Mouse (Mus musculus) midbrain, postnatal 0 days (tissue): Measurements from ENCODE around the gene Lrrc2. TPM values are rescaled to one million over a fixed set of nuclear protein-coding genes. Genes with fewer than 3 reads are reported as not detected.

Experiments used
- ATAC-seq: fragments of 200-750 bp; cut with Nextera tagmentation; 2 replicates; pipeline ENCODE4 v1.8.0; 2017; ENCODE audit warnings: moderate number of reproducible peaks, mild to moderate bottlenecking, moderate TSS enrichment, moderate library complexity; ENCODE audit not compliant: low FRiP score
- DNase-seq: peaks from one replicate; pipeline ENCODE4 v3.0.0-alpha.2; 2015; ENCODE audit warnings: low spot score
- H3K27ac ChIP-seq: fragments of 300-500 bp; sonication (generic); 2 replicates; pipeline ENCODE4 v1.5.1; 2014; ENCODE audit warnings: low read depth, mild to moderate bottlenecking, low read length, mixed read lengths
- H3K27me3 ChIP-seq: fragments of 300-500 bp; sonication (generic); 2 replicates; pipeline ENCODE4 v1.6.1; 2014; ENCODE audit warnings: low read length, control low read depth, mixed read lengths; ENCODE audit not compliant: insufficient read depth
- H3K36me3 ChIP-seq: fragments of 300-500 bp; sonication (generic); 2 replicates; pipeline ENCODE4 v1.6.1; 2014; ENCODE audit warnings: low read length, control low read depth, mixed read lengths; ENCODE audit not compliant: insufficient read depth
- H3K4me1 ChIP-seq: fragments of 300-500 bp; sonication (generic); 2 replicates; pipeline ENCODE4 v1.6.1; 2014; ENCODE audit warnings: mild to moderate bottlenecking, control low read depth, antibody characterized with exemption, low read length, mixed read lengths; ENCODE audit not compliant: insufficient read depth
- H3K4me2 ChIP-seq: fragments of 300-500 bp; sonication (generic); 2 replicates; pipeline ENCODE4 v1.6.1; 2014; ENCODE audit warnings: low read depth, mild to moderate bottlenecking, low read length, mixed read lengths; ENCODE audit not compliant: poor library complexity, severe bottlenecking
- H3K4me3 ChIP-seq: fragments of 300-500 bp; sonication (generic); 2 replicates; pipeline ENCODE4 v1.5.1; 2014; ENCODE audit warnings: low read depth, mild to moderate bottlenecking, low read length, moderate library complexity
- H3K9ac ChIP-seq: fragments of 300-500 bp; sonication (generic); replicated peaks from 2 replicates; pipeline ENCODE4 v1.6.1; 2014; ENCODE audit warnings: mild to moderate bottlenecking, low read length, moderate library complexity, mixed read lengths; ENCODE audit not compliant: poor library complexity, severe bottlenecking
- H3K9me3 ChIP-seq: fragments of 300-500 bp; sonication (generic); 2 replicates; pipeline ENCODE4 v1.6.1; 2016; ENCODE audit warnings: low read length, control low read depth
- CTCF ChIP-seq: IDR thresholded peaks from 2 replicates; pipeline ENCODE4 v1.5.1; 2016; ENCODE audit warnings: antibody characterized with exemption, mild to moderate bottlenecking
- WGBS: fragments of 180-500 bp; shearing (Covaris S2); extraction: QIAGEN DNeasy Blood & Tissue Kit; methylation state at CpG from one replicate; pipeline ENCODE4 v1.1.7; 2014; 5-methylcytosine and 5-hydroxymethylcytosine counted together
- polyA plus RNA-seq: library from polyadenylated mRNA; unstranded; fragments of >200 nt; fragmentation: Nextera tagmentation; extraction: Ambion mirVana; gene quantifications from 2 replicates; pipeline ENCODE4 v1.2.1, GENCODE M21; 2015
- total RNA-seq: library from RNA; depleted of rRNA; stranded (reverse); fragments of >200 nt; gene quantifications from 2 replicates; pipeline ENCODE4 v1.2.3, GENCODE M21; 2014

Gene Lrrc2
- total and polyA plus RNA-seq, 2 experiments from 2014 or later: 0.93 to 1.1 TPM

- Histone ChIP-seq H3K4me2 (0 out of 2 replicates have a peak within 1 kb of the TSS, but pooled peaks have one; percentile 5), H3K4me3 (no peak within 1 kb of the TSS), H3K36me3 (no peaks in the 10 kb centered on the region), H3K9ac (no peak within 1 kb of the TSS), H3K27me3 (peaks cover 10% of the 10 kb centered on the region; the same call in 1 of the 2 replicates), H3K9me3 (no peaks in the 10 kb centered on the region), H3K27ac (no peak within 1 kb of the TSS), H3K4me1 (no peaks in the 10 kb centered on the region)
- WGBS: 22% methylated on average over 11 of the region's 11 CpGs
- ATAC-seq (no peak), DNase-seq (no peak)
- TF ChIP-seq CTCF: no peak
Observed at GRCm38 (mm10) chr9:110945926-110946325, 5.4 kb upstream of the Lrrc2 start, which contains the start of gene Tdgf1. Tdgf1 (minus strand) TSS chr9:110946158.

DNA sequence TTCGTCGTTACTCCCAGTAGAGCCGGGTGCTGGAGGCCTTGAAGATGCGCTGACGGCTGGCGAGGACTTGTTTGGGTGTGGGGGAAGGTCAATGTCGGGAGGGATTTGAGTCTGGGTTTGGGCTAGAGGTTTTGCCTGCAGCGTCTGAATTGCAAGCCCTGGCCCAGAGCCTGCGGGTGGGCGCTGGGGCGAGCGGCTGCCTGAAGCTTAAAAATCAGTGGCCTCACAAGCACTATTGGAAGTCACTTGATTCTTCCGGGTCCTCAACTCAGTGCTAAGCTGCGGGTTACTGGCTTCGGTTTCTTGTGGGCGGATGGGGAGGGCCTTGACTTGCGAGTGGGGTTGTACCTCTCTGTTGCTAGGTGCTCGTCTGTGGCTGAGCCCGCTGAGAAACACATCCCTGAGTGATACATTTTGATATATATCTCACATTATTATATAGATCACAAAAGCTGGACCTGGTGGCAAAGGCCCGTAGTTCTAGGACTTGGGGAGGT lies 4.7 kb upstream of the Lrrc2 start:
- H3K9me3 ChIP-seq: no peaks in the 10 kb centered on the region
- no peak for ATAC-seq
- H3K36me3 ChIP-seq: no peaks in the 10 kb centered on the region
- H3K4me2 ChIP-seq: no peak overlapping the region
- H3K4me1 ChIP-seq: no peaks in the 10 kb centered on the region
- WGBS: 23% methylated on average over 20 of the region's 20 CpGs
- DNase-seq: no peak
- H3K27ac ChIP-seq: no peak overlapping the region
- peaks cover 10% of the 10 kb centered on the region; the same call in 1 of the 2 replicates for H3K27me3 ChIP-seq
- no peak for TF ChIP-seq CTCF
- no peak overlapping the region for H3K9ac ChIP-seq
- H3K4me3 ChIP-seq: no peak overlapping the region

- H3K36me3 ChIP-seq: no peaks in the 10 kb centered on the region
- WGBS: 14% methylated on average over 6 of the region's 6 CpGs
- no peak overlapping the region for H3K4me2 ChIP-seq
- H3K9me3 ChIP-seq: no peaks in the 10 kb centered on the region
- ATAC-seq (no peak), DNase-seq (no peak)
- H3K27ac ChIP-seq: no peak overlapping the region
- peaks cover 10% of the 10 kb centered on the region; the same call in 1 of the 2 replicates for H3K27me3 ChIP-seq
- no peak overlapping the region for H3K9ac ChIP-seq
- no peak overlapping the region for H3K4me3 ChIP-seq
- no peaks in the 10 kb centered on the region for H3K4me1 ChIP-seq
- TF ChIP-seq CTCF: no peak
Observed at GRCm38 (mm10) chr9:110947261-110947661, 4.1 kb upstream of the Lrrc2 start.

DNA sequence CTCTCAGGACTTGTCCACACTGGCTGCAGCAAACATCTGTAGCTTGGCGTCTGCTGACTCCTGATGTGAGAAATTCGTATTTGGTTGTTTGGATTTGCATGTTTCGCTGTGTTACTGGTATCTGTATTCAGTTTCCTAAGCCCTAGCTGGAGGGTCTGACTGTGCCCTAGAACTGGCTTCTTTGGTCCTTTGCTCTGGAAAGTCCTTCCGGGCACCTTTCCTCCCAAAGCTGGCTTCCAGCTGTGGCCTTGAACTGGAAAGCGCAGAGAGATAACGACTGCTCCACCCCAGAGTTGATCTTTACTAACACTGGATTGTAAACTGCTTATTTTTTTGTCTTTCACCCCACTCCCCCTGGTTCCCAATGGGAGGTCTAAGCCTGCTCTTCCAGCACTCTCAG lies 3.4 kb upstream of the Lrrc2 start:
- ATAC-seq (no peak), DNase-seq (no peak)
- Histone ChIP-seq H3K36me3 (no peaks in the 10 kb centered on the region), H3K4me3 (no peak overlapping the region), H3K4me1 (no peaks in the 10 kb centered on the region), H3K27ac (no peak overlapping the region), H3K4me2 (no peak overlapping the region), H3K9me3 (no peaks in the 10 kb centered on the region), H3K27me3 (peaks cover 10% of the 10 kb centered on the region; the same call in 1 of the 2 replicates), H3K9ac (no peak overlapping the region)
- TF ChIP-seq CTCF: no peak
- 45% methylated on average over 6 of the region's 6 CpGs for WGBS

DNA sequence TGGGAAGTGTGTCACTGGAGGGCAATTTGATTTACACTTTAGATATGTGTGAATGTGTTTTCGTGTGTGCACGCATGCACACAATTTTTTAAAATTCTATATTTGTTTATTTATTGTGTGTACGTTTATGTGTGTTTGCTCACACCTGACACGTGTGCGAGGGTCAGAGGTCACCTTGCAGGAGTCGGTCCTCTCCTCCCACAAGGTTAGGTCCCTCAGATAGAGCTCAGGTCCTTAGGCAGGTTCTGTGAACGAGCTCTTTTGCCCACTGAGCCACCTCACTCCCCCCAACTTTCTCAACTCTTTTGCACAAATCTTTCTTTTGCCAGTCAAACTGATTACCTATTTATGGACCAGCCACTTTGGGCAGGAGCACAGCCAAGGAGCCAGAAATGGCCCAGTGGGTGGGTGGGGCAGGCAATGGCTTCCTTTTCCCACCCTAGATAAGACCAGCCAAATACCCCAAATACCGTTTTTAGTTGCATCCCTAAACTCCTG lies 2.5 kb upstream of the Lrrc2 start:
- no peaks in the 10 kb centered on the region for H3K9me3 ChIP-seq
- TF ChIP-seq CTCF: no peak
- ATAC-seq (no peak), DNase-seq (no peak)
- no peaks in the 10 kb centered on the region for H3K36me3 ChIP-seq
- H3K27me3 ChIP-seq: peaks cover 10% of the 10 kb centered on the region; the same call in 1 of the 2 replicates
- no peak overlapping the region for H3K4me2 ChIP-seq
- no peak overlapping the region for H3K27ac ChIP-seq
- H3K4me3 ChIP-seq: no peak overlapping the region
- 66% methylated on average over 8 of the region's 8 CpGs for WGBS
- no peak overlapping the region for H3K9ac ChIP-seq
- H3K4me1 ChIP-seq: no peaks in the 10 kb centered on the region

DNA sequence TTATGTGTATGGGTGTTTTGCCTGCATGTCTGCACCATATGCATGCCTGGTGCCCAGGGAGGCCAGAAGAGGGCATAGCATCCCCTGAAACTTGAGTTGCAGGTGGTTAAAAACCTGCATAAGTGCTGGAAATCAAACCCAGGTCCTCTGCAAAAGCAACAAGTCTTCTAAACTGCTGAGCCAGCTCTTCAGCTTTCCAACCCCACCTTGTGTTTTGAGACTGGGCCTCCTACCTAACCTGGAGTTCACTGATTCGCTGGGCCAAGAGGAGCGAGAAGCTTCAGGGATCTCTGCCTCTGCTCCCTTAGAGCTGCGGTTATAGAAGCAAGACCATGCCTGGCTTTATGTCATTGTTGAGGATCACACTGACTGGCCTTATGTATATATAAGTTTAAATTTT lies 1.2 kb upstream of the Lrrc2 start:
- Histone ChIP-seq H3K4me1 (no peaks in the 10 kb centered on the region), H3K27me3 (peaks cover 9% of the 10 kb centered on the region; the same call in 1 of the 2 replicates), H3K36me3 (no peaks in the 10 kb centered on the region), H3K9ac (no peak overlapping the region), H3K4me2 (no peak overlapping the region), H3K4me3 (no peak overlapping the region), H3K27ac (no peak overlapping the region), H3K9me3 (no peaks in the 10 kb centered on the region)
- ATAC-seq: no peak
- DNase-seq: no peak
- WGBS: 97% methylated on average over 3 of the region's 3 CpGs
- TF ChIP-seq CTCF: no peak
